Mouse (Mus musculus) heart, adult 2 months (tissue): Measurements from ENCODE around the gene Dzank1.

Experiments
- CTCF ChIP-seq: fragments of 200-600 bp; IDR thresholded peaks from 2 replicates; pipeline ENCODE4 v1.8.1; 2022; ENCODE audit warnings: antibody characterized with exemption, mild to moderate bottlenecking, moderate library complexity
- EP300 ChIP-seq: fragments of 200-500 bp; IDR thresholded peaks from 2 replicates; pipeline ENCODE4 v1.6.1; 2011; ENCODE audit warnings: low read depth, low read length, control low read depth; ENCODE audit not compliant: insufficient read depth
- POLR2A ChIP-seq: fragments of 200-500 bp; IDR thresholded peaks from 2 replicates; pipeline ENCODE4 v1.6.1; 2011; ENCODE audit warnings: mild to moderate bottlenecking, low read depth, low read length, control low read depth; ENCODE audit not compliant: insufficient read depth

- TF ChIP-seq POLR2A (no peak), CTCF (peak; percentile 26), EP300 (no peak)
Measured at GRCm38 (mm10) chr2:144541246-144541645, 14.0 kb upstream of the Dzank1 start.
